Mouse (Mus musculus): ENCODE results near the gene B4galt2.

Gene B4galt2

GRCm38 (mm10) chr4:117882701-117883691 is at the start of gene B4galt2:
TSS of gene B4galt2 (minus strand) at chr4:117883487.
- DNase-seq = peak; percentile 67 to 79

DNA sequence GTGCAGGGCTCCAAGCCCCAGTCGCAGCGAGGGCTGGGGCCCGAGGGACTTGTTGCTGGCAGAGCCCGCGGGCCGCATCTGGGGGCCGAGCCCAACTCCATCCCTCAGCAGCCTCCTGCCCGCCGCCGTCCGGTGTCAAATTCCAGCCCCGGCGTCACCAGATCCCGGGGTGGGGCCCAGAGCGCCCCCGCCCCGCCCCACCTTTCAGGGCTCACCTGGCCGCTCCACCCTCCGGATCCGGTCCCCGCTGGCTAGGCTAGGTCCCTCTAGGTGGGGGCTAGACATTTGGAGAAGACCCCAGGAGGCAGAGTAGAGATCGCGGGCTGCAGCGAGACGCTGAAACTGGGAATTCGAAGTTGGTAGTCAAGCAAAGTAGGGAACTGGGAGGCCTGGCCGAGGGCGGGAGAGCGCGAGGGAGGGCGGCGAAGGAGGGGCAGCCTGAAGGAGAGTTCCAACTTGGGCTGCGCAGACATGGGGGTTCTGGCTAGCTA is 46.1 kb upstream of the B4galt2 start, which contains the start of gene Artn:
TSS of gene Artn (minus strand) at position 373 of the 491 bp plus-strand sequence.
- DNase-seq = peak; percentile 59 to 73

GRCm38 (mm10) chr4:117928699-117929241 is 45.5 kb upstream of the B4galt2 start:
- DNase-seq = peak; percentile 61 to 71

- DNase-seq = peak; percentile 27 to 36
Observed at GRCm38 (mm10) chr4:117928234-117928633, 44.9 kb upstream of the B4galt2 start.

- DNase-seq = peak; percentile 45 to 73
Observed at GRCm38 (mm10) chr4:117926545-117927482, 43.5 kb upstream of the B4galt2 start.

- peak in 1 of 2 experiments; percentile 69 for DNase-seq
Observed at GRCm38 (mm10) chr4:117924916-117925315, 41.6 kb upstream of the B4galt2 start.

DNA sequence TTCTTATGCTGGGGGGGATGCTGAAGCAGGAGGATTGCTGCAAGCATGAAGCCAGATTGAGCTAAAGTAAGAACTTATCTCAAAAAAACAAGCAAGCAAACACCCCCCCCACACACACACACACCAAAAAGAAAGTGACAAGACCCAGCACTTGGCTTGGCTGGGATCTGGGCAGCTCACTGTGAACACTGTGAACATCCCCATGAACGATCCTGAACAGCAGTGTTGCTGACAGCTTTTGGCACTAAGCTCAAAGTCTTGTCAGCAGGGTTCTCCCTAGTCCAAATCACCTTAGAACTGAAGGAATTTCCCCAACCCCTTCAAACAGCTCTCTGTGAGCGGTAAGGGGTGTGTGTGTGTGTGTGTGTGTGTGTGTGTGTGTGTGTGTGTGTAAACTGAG is 40.2 kb upstream of the B4galt2 start:
- peak in 1 of 2 experiments; percentile 16 for DNase-seq

- DNase-seq = no peak
Observed at GRCm38 (mm10) chr4:117921358-117921757, 38.1 kb upstream of the B4galt2 start.

GRCm38 (mm10) chr4:117918762-117919161 is 35.5 kb upstream of the B4galt2 start:
- peak in 1 of 2 experiments; percentile 10 for DNase-seq

DNA sequence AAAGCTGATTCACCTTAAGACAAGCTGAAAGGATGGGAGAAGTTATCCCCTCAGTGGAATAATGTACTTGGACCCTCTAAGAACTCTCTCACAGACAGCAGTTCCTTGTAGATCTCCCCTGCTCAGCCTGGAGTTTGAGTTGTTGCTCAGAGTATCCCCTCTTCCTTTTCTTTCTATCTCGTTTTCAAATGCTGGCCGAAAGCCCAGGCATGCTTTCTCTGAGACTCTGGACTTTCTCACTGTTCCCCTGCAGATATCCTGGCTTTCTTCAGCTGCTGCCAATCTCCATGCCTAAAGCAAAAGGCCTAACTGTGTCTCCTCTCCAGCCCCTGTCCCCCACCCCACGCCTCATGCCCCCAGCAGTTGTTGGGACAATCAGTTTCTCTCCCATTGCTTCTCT is 35.0 kb upstream of the B4galt2 start:
- peak in 1 of 2 experiments; percentile 12 for DNase-seq

DNA sequence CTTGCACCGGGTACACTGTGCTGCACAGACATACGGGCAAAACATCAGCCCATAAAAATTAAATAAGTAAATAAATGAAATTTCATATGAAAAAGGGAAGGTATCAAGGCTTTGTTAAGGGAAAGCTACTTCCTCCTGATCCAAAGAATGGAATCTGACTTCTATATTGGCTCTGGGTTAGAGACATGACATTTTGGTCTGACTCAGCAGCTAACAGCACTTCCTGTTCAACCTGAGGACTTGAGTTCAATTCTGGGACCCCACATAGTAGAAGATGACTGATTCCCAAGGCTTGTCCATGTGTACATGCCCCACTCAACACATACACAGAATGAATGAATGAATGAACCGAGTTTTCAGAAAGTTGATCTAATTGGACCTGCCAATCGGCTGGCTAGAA is 34.6 kb upstream of the B4galt2 start:
- DNase-seq = no peak

GRCm38 (mm10) chr4:117917402-117917801 is 34.1 kb upstream of the B4galt2 start:
- no peak for DNase-seq

GRCm38 (mm10) chr4:117916386-117916785 is 33.1 kb upstream of the B4galt2 start:
- no peak for DNase-seq

- DNase-seq = no peak
Observed at GRCm38 (mm10) chr4:117915489-117916105, 32.3 kb upstream of the B4galt2 start.

- DNase-seq = peak; percentile 92 to 93
Observed at GRCm38 (mm10) chr4:117914591-117915442, 31.5 kb upstream of the B4galt2 start, which contains the start of gene Ipo13. TSS of gene Ipo13 (minus strand) at chr4:117914999.

DNA sequence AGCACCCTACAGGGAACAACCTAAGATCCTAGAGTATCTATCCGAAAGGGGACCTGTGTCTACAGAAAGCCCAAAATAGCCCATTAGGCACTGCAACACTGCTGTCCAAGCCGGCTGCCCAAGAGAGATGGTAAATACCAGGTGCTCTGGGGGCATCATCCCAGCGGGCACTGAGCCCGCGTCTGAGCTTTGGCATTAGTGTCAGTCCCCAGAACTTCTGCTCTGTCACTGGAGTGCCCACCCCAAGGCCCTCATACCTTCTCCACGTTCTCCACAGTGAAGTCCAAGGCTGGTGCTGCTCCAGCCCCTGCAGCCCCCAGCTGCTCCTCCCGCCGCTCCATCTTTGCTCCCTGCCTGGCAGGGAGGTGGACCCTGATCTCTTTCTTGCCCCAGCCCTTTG is 30.7 kb upstream of the B4galt2 start:
- no peak for DNase-seq

DNA sequence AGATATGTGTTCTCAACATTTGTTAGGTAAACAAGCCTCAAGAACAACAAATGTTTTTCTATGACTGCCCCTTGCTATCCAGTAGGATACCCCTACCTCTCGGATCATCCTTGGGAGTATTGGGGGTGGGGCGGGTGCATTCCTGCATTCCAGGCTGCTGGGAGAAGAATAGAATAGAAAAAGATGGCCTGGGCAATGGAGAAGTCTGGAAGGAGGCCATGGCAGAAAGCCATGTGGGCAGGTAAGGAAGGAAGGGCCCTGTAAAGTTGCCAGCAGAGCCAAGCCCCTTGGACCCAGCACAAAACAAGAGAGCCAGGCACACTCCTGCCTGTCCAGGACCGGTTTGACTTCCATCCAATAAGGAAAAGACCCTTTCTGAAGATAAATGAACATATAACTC is 30.1 kb upstream of the B4galt2 start:
- DNase-seq = peak; percentile 50 to 68

- DNase-seq = no peak
Observed at GRCm38 (mm10) chr4:117912685-117913273, 29.5 kb upstream of the B4galt2 start.

DNA sequence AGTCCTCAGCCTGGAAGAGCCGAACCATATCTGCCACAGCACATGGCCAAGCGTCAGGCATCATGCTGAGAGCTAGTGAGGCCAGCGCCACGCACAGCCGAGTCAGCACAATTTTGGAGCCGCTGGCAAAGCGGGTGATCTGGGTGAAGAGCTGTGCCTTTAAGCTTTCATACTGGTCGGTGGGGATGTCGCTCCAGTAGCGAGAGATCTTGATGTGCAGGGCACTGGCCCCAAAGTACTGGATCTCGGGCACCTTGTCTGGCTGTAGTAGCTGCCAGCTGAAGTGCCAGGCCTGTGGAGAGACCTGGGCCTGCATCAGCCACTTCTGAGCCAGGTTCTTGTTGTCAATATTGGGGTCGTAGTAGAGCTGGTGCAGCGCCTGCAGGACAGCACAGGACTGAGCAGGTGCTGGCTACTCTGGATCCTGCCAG is 28.9 kb upstream of the B4galt2 start:
- DNase-seq = peak in 1 of 2 experiments; percentile 23

GRCm38 (mm10) chr4:117908834-117909453 is 25.7 kb upstream of the B4galt2 start:
- DNase-seq = peak in 1 of 2 experiments; percentile 13
